Mouse (Mus musculus): ENCODE results near the gene Gm572. TPM values are rescaled to one million over a fixed set of nuclear protein-coding genes. Genes with fewer than 3 reads are reported as not detected.

Gm572 gene
- total RNA-seq, 2 experiments from 2014 or later: 3.7 to 5.5 TPM

- intact Hi-C loops (cut with DNase I): no loop called here
Measured at GRCm38 (mm10) chr4:148662168-148662965, 19.2 kb downstream of the Gm572 start.

GRCm38 (mm10) chr4:148663326-148663725 is 20.2 kb downstream of the Gm572 start:
- intact Hi-C loops (cut with DNase I): no loop called here
- DNase-seq: no peak

More at GRCm38 (mm10) chr4:148662168-148662965, 19.2 kb downstream of the Gm572 start:
- DNase-seq: peak; percentile 71 to 81

- no peak for DNase-seq
- intact Hi-C loops (cut with DNase I): no loop called here
Measured at GRCm38 (mm10) chr4:148664021-148664420, 20.9 kb downstream of the Gm572 start.

- intact Hi-C loops (cut with DNase I): no loop called here
- peak in 1 of 2 experiments; percentile 46 for DNase-seq
Measured at GRCm38 (mm10) chr4:148667006-148667755, 24.1 kb downstream of the Gm572 start.

- no peak for DNase-seq
- intact Hi-C loops (cut with DNase I): no loop called here
Measured at GRCm38 (mm10) chr4:148671230-148671947, 28.3 kb downstream of the Gm572 start.

GRCm38 (mm10) chr4:148675043-148675442 is 31.9 kb downstream of the Gm572 start:
- intact Hi-C loops (cut with DNase I): no loop called here
- DNase-seq: peak in 1 of 2 experiments; percentile 21

GRCm38 (mm10) chr4:148676188-148676960 is 33.3 kb downstream of the Gm572 start:
- intact Hi-C loops (cut with DNase I): no loop called here
- peak; percentile 41 to 47 for DNase-seq

GRCm38 (mm10) chr4:148676961-148677637 is 34.0 kb downstream of the Gm572 start:
- no peak for DNase-seq
- intact Hi-C loops (cut with DNase I): no loop called here

GRCm38 (mm10) chr4:148678105-148678504 is 35.0 kb downstream of the Gm572 start:
- DNase-seq: no peak
- intact Hi-C loops (cut with DNase I): no loop called here

- no peak for DNase-seq
- intact Hi-C loops (cut with DNase I): loop anchor here (2.0 kb wide), 1 partner anchor 396 kb away; no protein-coding TSS in a partner anchor
Measured at GRCm38 (mm10) chr4:148680505-148681067, 37.5 kb downstream of the Gm572 start.

GRCm38 (mm10) chr4:148681429-148681828 is 38.3 kb downstream of the Gm572 start:
- peak; percentile 66 to 77 for DNase-seq
- intact Hi-C loops (cut with DNase I): loop anchor here (2.0 kb wide), 1 partner anchor 395 kb away; no protein-coding TSS in a partner anchor

- intact Hi-C loops (cut with DNase I): no loop called here
- DNase-seq: no peak
Measured at GRCm38 (mm10) chr4:148682961-148683360, 39.8 kb downstream of the Gm572 start.

GRCm38 (mm10) chr4:148683539-148683938 is 40.4 kb downstream of the Gm572 start:
- intact Hi-C loops (cut with DNase I): no loop called here
- no peak for DNase-seq

GRCm38 (mm10) chr4:148686491-148686941 is 43.4 kb downstream of the Gm572 start:
- no peak for DNase-seq
- intact Hi-C loops (cut with DNase I): no loop called here

GRCm38 (mm10) chr4:148688091-148688490 is 45.0 kb downstream of the Gm572 start:
- DNase-seq: no peak

GRCm38 (mm10) chr4:148691185-148691584 is 48.1 kb downstream of the Gm572 start:
- intact Hi-C loops (cut with DNase I): no loop called here
- no peak for DNase-seq

More at GRCm38 (mm10) chr4:148688091-148688490, 45.0 kb downstream of the Gm572 start:
- intact Hi-C loops (cut with DNase I): no loop called here

- intact Hi-C loops (cut with DNase I): no loop called here
- DNase-seq: no peak
Measured at GRCm38 (mm10) chr4:148693417-148693959, 50.4 kb downstream of the Gm572 start.

- DNase-seq: peak; percentile 30 to 54
- intact Hi-C loops (cut with DNase I): loop anchor here (2.0 kb wide), 1 partner anchor 372 kb away; no protein-coding TSS in a partner anchor
Measured at GRCm38 (mm10) chr4:148704756-148705155, 61.6 kb downstream of the Gm572 start.

- no peak for DNase-seq
- intact Hi-C loops (cut with DNase I): no loop called here
Measured at GRCm38 (mm10) chr4:148708836-148709235, 65.7 kb downstream of the Gm572 start.
